Mouse (Mus musculus): Measurements from ENCODE around the gene Prkca.
A peak's percentile ranks its signal among the peaks of the same experiment; 100 is the strongest.

Gene Prkca

DNA sequence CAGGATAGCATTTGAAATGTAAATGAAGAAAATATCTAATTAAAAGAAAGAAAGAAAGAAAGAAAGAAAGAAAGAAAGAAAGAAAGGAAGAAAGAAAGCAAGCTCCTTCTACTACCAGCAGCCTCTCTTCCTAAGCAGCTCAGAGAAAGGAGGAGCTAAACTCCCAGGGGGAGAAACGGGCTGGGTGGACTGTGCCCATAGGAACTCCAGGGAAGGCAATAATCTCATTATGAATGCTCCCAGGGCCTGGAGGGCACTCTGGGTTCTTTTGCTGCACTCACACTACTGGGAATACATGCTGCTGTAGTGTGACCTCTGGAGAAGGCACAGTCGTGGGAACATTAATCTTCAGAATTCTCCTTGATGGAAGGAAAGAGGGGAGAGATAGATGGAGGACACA lies 107.5 kb downstream of the Prkca start:
- DNase-seq (ENCODE audit: low read depth, low spot score), result no peak

DNA sequence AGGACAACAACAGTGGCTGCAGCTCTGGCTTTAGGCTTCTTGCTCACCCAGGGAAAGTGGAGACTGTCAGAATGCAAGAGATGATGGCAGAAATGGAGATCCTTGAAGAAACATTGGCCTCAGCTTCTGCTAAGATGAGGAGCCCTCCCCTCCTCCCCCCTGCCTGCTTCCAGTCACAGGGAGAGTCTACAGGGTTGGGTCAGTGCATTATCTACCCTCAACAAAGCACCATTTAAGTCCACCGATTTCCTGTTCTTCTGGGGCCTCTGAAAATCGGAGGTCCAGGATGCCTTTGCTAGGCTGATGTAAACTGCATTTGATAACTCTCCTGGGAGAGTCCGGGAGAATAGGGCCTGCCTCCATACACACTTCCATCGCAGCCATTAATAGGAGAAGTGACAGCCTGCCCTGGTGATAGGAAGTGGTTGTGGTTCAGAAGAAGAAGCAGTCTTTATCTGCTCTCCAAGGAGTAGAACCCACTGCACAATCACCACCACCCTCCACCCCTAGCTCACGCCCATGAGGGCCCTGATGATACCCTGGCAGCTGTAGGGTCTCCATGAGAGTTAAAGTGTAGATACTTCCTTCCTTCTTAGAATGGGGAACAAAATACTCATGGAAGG lies 108.5 kb downstream of the Prkca start:
- no peak for DNase-seq (ENCODE audit: low read depth, low spot score)

DNA sequence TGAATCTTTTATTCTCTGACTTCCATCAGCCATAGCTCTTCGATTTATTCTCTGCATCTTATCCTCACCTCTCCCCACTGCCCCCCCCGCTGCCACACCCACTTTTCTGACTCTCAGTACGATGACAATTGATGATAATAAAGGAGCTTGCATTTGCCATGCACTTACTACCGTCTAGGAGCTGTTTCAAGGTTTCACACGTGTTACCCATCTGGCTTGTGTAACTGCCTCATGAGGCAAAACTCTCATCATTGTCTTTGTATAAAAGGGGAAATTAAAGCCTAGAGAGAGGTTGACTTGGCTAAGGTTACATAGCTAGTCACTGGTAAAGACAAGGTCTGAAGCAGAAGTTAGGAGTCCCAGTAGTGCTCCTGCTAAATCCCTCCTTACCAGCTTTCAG lies 110.7 kb downstream of the Prkca start:
- no peak for DNase-seq (ENCODE audit: low read depth, low spot score)

DNA sequence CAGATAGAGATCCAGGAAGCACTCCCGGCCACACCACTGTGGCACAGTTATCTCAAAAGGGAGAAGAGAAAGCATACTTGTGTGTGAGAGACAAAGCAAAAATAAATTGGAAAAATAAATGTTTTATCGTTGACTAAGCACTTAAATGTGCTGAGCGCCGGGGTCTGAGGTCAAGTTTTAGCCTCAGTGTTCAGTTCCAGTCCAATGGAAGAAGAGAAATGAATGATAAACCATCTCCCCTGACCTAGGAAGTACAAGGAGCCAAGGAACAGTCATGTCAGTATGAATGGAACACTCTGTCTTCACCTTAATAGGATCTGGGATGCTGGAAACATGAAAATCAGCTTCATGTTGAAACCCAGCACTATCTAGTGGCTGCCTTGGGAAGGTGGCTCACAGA lies 113.6 kb downstream of the Prkca start:
- DNase-seq (ENCODE audit: low read depth, low spot score), result no peak

DNA sequence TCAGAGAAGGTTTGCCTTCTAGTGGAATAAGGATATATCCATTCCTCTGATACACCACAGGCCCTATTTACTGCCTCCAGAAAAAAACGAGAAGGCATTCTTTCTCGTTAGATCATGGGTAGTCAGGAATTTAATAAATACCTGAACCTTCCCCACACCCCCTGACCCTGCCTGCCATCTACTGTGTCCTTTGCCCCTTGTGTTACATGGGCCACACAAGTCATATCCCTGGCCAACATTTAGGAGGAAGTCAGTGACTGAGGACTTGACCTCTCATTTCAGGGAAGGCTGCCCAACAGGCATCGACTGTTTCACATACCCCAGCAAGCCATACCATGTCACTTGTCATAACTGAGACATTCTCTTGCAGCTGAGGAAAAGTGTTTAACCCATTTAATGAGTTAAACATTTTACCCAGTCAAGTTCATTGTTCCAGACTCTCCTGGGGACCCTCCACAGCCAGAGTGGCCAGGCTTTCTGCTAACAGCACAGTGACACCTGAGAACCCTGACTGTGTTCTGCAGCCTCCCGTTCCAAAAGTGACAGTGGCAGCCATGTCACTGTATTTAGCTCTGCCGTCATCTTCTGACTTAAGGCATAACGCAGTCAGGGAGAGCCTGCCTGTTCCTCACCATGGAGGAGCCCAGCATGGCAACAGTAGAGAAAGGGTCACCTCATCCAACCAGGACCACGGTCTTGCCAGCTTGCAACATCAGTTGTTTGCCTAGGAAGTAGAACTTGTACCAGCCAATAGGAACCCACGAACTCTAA lies 114.4 kb downstream of the Prkca start:
- no peak for DNase-seq (ENCODE audit: low read depth, low spot score)

DNA sequence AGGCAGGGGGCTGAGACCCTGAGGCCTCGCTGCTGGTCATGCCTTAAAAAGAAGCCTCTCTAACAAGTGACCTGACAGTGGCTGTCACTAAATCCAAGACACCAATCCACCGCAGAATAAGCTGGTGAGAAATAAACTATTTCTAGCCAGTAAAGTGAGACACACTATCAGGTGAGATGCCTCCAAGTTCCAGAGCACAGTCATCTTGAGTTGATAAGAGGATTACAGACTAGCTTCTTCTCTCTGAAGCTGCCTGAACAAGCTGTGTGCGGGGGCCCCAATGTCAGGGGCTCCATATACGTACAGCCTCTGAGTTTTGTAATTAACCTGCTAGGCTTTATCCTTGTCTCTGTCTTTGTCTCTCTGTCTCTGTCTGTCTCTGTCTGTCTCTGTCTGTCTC lies 115.2 kb downstream of the Prkca start:
- DNase-seq (ENCODE audit: low read depth, low spot score), result no peak

DNA sequence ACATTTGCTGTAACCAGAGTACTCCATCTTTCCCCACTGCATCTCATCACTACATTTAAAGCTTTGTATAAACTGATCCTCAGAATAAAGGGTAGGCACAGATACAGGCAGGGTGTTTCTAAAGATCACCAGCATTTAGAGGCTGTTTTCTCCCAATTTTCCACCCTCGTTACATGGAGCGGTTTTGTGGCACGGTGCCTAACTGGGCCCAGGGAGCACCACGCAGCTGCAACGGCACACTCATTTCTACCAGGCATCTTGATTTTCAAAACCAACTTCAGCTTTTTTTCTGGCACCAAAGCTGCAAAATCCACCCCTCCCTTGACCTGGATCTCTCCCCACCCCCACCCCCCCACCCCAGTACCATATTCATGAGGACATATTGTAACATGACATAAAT lies 117.5 kb downstream of the Prkca start:
- no peak for DNase-seq (ENCODE audit: low read depth, low spot score)

DNA sequence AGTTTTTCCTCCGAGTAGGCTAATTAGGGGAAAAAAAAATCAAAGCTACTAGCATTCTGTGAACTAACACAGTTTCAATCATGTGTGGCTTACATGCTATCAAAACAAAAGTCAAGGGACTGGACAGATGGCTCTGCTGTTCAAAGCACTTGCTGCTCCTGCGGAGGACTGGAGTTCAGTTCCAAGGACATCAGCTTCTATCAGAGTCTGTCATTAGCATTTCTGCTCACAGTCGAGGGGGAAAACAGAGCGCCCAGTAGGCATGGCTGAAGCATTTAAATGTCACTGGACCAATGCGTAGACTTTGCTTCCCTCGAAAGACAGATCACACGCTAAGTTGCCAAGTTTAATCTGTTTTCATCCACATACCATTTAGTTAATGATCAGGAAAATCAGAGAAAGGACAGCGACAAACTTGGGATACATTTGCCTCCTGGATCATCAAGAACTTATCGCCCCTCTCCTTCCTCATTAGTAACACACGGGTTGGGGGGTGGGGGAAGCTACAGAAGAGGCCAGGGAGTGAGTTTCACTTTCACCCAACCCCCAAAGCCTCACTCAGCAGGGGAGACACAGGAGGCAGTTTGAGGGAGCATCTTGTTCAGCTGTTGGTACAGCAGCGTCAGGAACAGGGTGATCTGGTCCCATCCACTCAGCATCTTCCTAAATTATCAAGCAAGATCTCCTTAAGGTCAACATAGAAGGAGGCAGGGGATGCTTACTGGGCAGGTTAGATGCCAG lies 119.3 kb downstream of the Prkca start:
- DNase-seq (ENCODE audit: low read depth, low spot score), result no peak

DNA sequence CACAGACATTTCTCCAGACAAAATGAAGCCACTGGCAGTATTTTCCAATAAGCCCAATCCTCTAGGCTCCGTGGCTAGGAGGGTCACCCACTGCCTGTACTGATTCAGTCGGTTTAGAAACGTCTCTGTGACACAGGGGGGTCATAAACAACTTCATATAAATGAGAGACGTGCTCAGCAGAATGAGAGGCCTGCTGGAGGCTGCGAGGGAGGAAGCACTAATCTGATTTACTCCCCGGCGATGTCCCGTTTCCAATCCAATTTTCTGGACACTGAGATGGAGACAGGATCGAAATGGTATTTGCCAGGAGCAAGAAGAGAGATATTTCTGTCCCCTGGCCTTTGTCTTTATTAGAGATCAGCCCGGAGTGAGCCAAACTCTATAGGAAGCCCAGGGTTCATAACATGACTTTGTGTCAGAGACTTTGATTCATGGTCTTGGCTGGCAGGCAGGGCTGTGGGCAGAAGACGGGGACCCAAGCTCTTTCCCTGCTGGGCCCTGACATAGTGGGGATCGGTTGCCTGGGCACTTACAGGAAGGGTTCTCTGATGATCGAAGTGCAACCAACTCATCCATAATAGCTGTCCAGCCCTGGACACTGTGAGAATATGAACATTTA lies 120.0 kb downstream of the Prkca start:
- DNase-seq (ENCODE audit: low read depth, low spot score), result no peak

DNA sequence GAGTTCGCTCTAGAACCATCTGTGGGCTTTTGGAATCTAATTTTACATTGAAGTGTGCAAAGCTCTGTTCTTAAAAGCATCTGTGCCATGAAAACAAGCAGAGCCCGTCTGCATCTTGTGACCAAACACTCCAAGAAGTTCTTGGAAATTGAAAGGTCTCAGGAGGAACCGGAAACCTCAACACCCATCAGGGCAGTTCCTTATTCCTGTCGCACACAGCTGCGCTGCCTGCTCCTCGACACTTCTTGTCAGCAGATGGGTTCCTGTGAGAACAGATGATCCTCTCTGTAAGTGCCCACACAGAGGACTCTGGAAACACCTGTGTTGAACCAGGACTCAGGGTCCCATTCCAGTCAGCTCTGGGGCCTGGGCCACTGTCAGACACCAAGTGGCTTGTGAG lies 120.6 kb downstream of the Prkca start:
- DNase-seq (ENCODE audit: low read depth, low spot score), result no peak

DNA sequence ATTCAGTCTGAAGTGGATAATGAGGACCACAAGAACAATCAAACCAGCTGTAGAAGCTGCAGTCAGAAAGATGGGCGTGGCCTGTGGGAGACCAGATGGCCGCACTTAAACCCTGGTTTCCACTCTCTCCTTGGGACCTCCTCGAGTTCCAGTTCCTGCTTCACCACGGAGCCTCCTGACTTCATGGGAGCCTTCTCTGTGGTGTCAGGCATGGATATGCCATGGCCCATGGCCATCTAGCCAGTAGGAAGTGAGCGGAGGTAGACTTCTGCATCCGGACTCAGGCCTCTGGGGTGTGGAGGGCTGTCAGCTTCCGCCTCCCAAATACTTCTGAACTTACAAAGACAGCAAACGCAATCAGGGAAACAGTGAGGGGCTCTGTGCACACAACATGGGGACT lies 121.1 kb downstream of the Prkca start:
- no peak for DNase-seq (ENCODE audit: low read depth, low spot score)

DNA sequence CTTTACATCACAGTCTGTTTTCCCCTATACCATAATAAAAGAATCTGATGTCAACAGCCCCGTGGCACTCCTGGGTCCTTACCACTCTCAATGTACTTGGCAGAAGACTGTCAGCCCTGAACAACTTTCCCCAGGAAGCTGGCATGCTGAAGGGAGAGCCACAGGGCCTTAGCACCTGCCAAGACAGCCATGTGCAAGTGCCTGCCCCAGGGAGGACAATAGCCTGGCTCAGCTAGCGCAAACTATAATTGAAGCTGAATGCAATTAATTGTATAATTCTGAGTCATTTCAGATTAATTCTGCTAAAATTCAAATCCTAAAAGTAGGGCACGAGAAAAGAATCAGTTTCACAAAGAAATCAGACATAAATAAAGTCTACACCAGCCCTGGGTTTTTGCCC lies 121.7 kb downstream of the Prkca start:
- no peak for DNase-seq (ENCODE audit: low read depth, low spot score)

DNA sequence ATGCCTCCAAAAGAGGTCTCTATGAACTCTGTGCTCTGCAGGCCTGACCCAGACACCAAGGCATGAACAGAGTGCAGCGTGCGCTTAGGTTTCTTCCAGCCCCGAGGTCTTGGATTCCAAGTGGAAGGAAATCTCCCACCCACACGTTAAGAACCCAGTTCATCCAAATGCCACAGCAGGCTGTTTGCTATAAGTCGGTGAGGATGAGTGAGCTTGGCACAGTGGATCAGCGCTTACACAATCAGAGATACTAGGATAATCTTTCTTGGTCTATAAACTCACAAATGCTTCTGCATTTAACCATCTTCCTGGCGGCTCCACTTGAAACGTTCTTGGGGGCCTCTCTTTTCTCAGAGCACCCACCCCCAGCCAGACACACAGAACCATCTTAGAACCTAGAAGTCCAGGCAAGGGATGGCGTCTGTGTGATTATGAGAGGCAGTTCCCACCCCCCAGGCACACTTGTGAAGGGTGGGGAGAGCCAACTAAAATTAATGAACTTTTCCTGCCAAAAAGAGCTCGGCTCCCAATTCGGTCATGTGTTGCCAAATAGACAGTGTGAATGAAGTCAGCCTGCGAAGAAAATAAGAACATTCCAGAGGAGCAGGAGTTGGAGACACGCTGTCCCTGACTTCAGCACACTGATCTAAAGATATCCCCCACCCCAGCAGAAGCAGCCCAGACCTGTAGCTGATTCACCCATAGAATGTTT lies 122.4 kb downstream of the Prkca start:
- no peak for DNase-seq (ENCODE audit: low read depth, low spot score)

DNA sequence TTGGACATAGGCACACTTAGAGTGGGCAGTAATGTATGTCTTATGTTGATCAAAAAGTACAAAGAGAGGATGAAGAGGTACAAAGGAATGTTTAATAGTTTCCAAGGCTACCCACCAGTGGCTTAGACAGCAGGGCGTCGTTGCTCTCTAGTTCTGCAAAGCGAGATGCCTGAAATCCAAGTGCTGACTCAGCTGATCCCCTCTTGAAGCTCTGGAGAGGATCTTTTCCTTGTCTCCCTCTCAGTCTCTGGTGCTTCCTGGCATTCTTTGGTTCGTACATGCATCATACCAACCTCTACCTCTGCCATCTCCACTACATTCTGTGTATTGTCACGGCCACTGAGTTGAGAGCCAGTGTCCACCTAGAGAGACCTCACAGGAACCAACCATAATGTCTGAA lies 123.1 kb downstream of the Prkca start:
- DNase-seq (ENCODE audit: low read depth, low spot score), result no peak

DNA sequence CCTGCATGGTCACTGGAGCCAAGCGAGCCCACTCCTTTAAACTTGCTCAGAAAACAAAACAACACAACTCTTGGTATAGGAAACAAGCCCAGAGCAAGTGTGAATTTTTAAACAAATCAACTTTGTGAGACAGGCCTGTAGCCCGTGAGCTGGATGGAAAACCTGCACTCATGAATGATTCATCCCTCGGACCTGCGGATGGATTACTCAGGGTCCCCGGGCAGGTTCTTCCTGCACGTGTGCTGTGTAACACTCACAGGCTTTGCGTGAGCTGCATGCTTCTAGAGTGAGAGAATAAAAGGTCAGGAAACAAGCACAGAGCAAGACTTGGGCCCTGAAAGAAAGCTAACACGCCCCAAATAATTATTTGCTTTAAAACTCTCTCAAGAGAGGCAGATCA lies 126.7 kb downstream of the Prkca start:
- no peak for DNase-seq (ENCODE audit: low read depth, low spot score)

DNA sequence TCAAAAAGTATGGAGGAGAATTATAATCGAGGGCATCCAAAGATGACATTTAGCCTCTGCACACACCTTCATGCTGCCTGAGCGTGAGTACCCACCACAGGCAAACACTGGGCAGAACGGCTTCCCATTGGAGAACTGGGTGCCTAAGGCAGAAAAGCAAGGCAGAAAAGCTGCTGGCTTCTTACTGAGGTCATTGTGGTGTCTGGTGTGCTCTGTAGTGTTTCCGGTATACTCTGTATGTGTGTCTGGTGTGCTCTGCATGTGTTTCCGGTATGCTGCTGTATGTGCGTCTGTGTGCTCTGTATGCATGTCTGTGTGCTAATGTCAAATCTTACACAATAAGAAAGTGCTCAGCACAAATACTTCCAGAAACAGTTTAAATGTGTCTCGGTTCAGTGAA lies 127.7 kb downstream of the Prkca start:
- no peak for DNase-seq (ENCODE audit: low read depth, low spot score)

DNA sequence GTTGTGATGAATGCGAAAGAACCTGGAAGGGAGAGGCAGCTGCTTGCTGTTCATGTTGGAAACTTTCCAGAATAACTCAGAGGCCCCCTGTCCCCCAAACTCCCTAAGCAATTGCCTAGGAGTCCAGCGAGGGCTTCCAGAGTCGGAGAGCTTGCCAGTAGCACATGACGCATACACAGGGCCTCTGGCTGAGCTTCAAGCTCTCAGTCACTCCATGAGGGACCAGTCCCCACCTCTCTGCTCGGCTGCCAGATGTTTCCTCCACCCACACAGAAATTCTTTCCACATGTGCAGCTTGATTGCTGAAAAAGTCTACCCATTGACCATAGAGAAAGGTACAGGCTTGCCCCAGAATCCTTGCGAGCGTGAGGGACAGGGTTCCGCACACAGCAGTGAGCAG lies 128.3 kb downstream of the Prkca start:
- no peak for DNase-seq (ENCODE audit: low read depth, low spot score)

DNA sequence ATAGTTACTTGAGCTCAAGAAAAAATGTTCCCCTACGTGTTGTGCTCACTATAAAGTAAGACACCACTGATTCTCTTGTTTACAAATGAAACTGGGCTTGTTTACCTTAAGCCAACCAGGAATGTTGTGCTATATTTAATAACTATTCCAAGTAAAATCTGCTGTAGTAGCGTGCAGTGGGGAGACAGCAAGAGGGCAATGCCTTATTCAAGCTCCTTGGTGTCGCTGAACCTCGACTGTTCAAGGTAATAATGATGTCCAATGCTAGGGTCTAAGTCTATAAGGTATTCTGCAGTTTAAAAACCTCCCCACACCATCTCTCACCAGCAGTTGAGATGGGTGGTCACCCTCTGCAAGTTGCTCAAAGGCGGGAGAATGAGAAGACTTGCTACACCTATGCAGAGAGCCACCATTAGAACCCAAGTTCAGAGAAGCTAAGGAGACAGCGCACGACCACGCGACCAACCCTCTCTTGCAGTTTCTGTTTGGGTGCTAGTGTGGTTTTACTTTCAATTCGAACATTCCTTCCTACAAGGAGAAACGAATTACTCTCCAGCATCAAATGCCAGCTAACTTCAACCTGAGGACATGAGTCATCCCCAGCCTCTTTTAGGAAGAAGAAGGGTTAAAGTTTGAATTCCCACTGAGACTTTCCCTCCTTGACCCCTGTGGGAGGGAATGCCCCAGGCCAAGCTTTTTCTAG lies 129.1 kb downstream of the Prkca start:
- DNase-seq (ENCODE audit: low read depth, low spot score), result no peak

DNA sequence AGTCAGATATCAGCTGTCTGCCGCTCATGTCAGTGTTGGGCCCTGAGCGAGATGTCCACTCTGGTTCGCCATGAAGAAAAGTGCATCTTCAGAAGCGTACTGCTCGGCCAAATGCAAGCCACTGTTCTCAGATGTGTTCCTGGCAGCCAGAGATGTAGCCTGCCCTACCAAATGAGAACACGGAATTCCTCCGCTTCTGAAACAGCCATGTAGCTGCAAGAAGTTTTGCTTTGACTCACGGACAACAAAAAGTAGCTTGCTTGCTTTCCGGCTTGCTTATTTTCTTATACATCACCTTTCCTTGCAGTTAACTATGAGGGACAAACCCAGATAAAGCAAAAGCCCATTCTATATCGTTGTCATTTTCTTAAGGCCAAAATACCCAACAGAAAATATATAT lies 129.9 kb downstream of the Prkca start:
- DNase-seq (ENCODE audit: low read depth, low spot score), result no peak

DNA sequence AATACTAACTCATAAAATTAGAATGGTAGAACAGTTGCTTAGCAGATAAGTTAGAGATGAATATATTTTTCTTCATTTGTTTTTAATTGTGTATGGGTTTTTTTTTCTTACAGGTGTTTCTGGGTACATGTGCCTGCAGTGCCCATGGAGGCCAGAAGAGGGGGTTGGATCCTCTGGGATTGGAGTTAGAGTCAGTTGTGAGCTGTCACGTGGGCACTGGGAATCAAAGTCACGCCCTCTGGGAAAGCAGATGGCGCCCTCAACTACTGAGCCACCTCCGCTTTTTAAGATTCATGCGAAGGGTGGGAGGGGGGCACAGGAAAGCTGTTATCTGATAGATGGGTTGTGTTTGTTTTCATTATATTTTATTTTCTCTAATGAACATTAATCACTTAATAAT lies 131.1 kb downstream of the Prkca start:
- peak; percentile 26 for DNase-seq (ENCODE audit: low read depth, low spot score)

DNA sequence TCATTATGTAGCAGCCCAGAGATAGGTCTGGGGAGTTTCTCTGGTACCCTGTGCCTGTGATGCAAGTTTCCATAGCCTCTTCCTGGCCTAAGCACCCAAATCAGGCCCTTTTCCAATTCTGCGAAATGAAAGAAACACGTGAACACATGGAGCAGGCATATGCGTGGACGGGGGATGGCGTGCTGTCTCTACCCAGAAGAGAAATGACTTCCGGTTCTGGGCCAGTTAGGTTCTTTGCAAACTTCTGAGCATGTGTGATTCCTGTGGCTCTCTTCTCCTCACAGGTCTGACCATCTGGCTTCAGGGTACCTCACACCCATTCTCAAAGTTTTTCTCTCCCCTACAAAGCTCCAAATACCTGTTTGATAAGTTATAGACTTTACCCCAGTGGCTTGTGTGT lies 131.7 kb downstream of the Prkca start:
- DNase-seq (ENCODE audit: low read depth, low spot score), result no peak

Measured in WW6 (cell line).